Mouse (Mus musculus) gastrocnemius, postnatal 36 days (tissue): ENCODE data around the gene Vwa1. TPM values are rescaled to one million over a fixed set of nuclear protein-coding genes. Genes with fewer than 3 reads are reported as not detected.

Source experiments
- microRNA-seq, 2 experiments: library from miRNA; unstranded; fragments of <30 nt; microRNA quantifications; one replicate each; pipeline ENCODE4 v1.2.0; 2021
- total RNA-seq, 2 experiments: library from RNA; stranded (reverse); gene quantifications; 2 replicates each; pipeline ENCODE4 v1.2.3; 2021

Gene Vwa1
- total RNA-seq, 2 experiments from 2014 or later = 4.6 to 4.7 TPM

Small RNA genes within 50 kb of the gene (microRNA-seq; reads per million reads assigned to microRNA genes)
- 0 reads per million in 2 experiments for gene Gm27743

Other genes starting within 250 kb of the Vwa1 start
- gene Nadk, start 212.3 kb downstream of the Vwa1 start, total RNA-seq = 10 to 100 TPM; 16.6 to 16.9 TPM
- gene Slc35e2, start 173.3 kb downstream of the Vwa1 start, total RNA-seq = 1 to 10 TPM; 2.9 to 3.8 TPM
- gene Cdk11b, start 149.8 kb downstream of the Vwa1 start, total RNA-seq = 10 to 100 TPM; 20.6 to 28.1 TPM
- gene Gm10563, start 129.3 kb downstream of the Vwa1 start, total RNA-seq = not detected
- 1 to 10 TPM; 2.2 to 3.5 TPM for gene Mmp23, start 121.3 kb downstream of the Vwa1 start, total RNA-seq
- 10 to 100 TPM; 13.8 to 15.2 TPM for gene Mib2, start 105.5 kb downstream of the Vwa1 start, total RNA-seq
- gene Fndc10, start 80.4 kb downstream of the Vwa1 start, total RNA-seq = 1 to 10 TPM; 1.2 to 1.3 TPM
- 10 to 100 TPM; 32.3 to 34.8 TPM for gene Ssu72, start 69.9 kb downstream of the Vwa1 start, total RNA-seq
- under 1 TPM; 0.28 to 0.39 TPM for gene Tmem240, start 39.9 kb downstream of the Vwa1 start, total RNA-seq
- 10 to 100 TPM; 23.7 to 26.6 TPM for gene Atad3a, start 13.6 kb downstream of the Vwa1 start, total RNA-seq
- under 1 TPM; 0.67 to 0.87 TPM for gene Tmem88b, start 11.2 kb upstream of the Vwa1 start, total RNA-seq
- gene Ankrd65, start 15.7 kb upstream of the Vwa1 start, total RNA-seq = not detected
- gene Mrpl20, start 28.2 kb upstream of the Vwa1 start, total RNA-seq = 10 to 100 TPM; 38.3 to 49.1 TPM
- gene Ccnl2, start 37.8 kb upstream of the Vwa1 start, total RNA-seq = 10 to 100 TPM; 19.7 to 23.7 TPM
- 10 to 100 TPM; 67.3 to 73.1 TPM for gene Aurkaip1, start 56.6 kb upstream of the Vwa1 start, total RNA-seq
- 10 to 100 TPM; 29.9 to 32.7 TPM for gene Mxra8, start 65.0 kb upstream of the Vwa1 start, total RNA-seq
- gene Dvl1, start 72.7 kb upstream of the Vwa1 start, total RNA-seq = 100 to 1,000 TPM; 104 to 110 TPM
- under 1 TPM in 1 of 2 experiments, not detected in 1; 0.07 TPM for gene Tas1r3, start 88.7 kb upstream of the Vwa1 start, total RNA-seq
- 10 to 100 TPM; 14.5 to 16.0 TPM for gene Cptp, start 94.7 kb upstream of the Vwa1 start, total RNA-seq
- 10 to 100 TPM; 11.9 to 15.4 TPM for gene Ints11, start 94.8 kb upstream of the Vwa1 start, total RNA-seq
- gene Pusl1, start 117.1 kb upstream of the Vwa1 start, total RNA-seq = 10 to 100 TPM; 11.4 to 12.8 TPM
- 1 to 10 TPM; 7.4 to 7.8 TPM for gene Acap3, start 117.1 kb upstream of the Vwa1 start, total RNA-seq
- 10 to 100 TPM; 53.3 to 61.5 TPM for gene Ube2j2, start 169.1 kb upstream of the Vwa1 start, total RNA-seq
- gene C1qtnf12, start 187.6 kb upstream of the Vwa1 start, total RNA-seq = 10 to 100 TPM; 13.1 to 21.3 TPM
- gene B3galt6, start 218.0 kb upstream of the Vwa1 start, total RNA-seq = 1 to 10 TPM; 1.1 to 1.5 TPM
- 10 to 100 TPM; 63.1 to 68.4 TPM for gene Sdf4, start 218.2 kb upstream of the Vwa1 start, total RNA-seq
- under 1 TPM; 0.59 to 0.94 TPM for gene Tnfrsf4, start 239.1 kb upstream of the Vwa1 start, total RNA-seq